Mouse (Mus musculus) C2C12 (cell line): ENCODE data around the gene Rars.

Experiments used
- CEBPB ChIP-seq: IDR thresholded peaks from one replicate; pipeline ENCODE4 v1.6.1; 2011; ENCODE audit warnings: low read depth, mild to moderate bottlenecking, control low read depth, moderate library complexity
- CTCF ChIP-seq: IDR thresholded peaks from one replicate; pipeline ENCODE4 v1.5.1; 2011; ENCODE audit not compliant: control insufficient read depth, insufficient read depth, insufficient read length
- FOSL1 ChIP-seq: IDR thresholded peaks from one replicate; pipeline ENCODE4 v1.8.0; 2011; ENCODE audit warnings: mild to moderate bottlenecking, low read length; ENCODE audit not compliant: poor library complexity, insufficient read depth, severe bottlenecking
- MAX ChIP-seq: IDR thresholded peaks from one replicate; pipeline ENCODE4 v1.6.1; 2011; ENCODE audit warnings: mild to moderate bottlenecking, control low read depth
- USF1 ChIP-seq: IDR thresholded peaks from one replicate; pipeline ENCODE4 v1.6.1; 2011; ENCODE audit warnings: low read depth, mild to moderate bottlenecking, control low read depth, moderate library complexity

DNA sequence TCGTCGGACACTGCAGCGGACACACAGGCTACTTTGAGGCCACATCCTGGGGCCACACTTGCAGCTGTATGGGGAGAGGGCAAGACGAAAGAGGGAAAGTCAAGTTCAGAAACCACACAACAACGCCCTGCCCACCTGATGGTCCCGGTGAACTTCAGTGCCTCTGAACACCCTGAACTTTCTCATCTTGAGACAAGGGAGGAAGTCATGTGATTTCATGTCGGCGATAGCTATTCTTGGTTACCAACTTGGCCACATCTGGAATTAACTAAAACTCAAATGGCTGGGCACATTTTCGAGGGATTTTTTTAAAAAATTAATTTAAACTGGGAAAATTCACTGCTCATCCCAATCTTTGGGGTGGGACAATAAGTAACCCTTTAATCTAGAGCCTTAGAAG, 36.7 kb upstream of the Rars start:
- TF ChIP-seq CTCF (no peak), CEBPB (no peak), USF1 (no peak), FOSL1 (no peak), MAX (no peak)
